Mouse (Mus musculus) liver, adult 2 months (tissue): ENCODE results near the gene Slamf9.

Source experiments
- CTCF ChIP-seq: fragments of 200-500 bp; IDR thresholded peaks from 2 replicates; pipeline ENCODE4 v1.5.1; 2011; ENCODE audit warnings: low read depth, low read length, control low read depth
- POLR2A ChIP-seq: fragments of 200-500 bp; IDR thresholded peaks from 2 replicates; pipeline ENCODE4 v1.6.1; 2011; ENCODE audit warnings: low read length, control low read depth; ENCODE audit not compliant: insufficient read depth; ENCODE audit errors: extremely low read depth

DNA sequence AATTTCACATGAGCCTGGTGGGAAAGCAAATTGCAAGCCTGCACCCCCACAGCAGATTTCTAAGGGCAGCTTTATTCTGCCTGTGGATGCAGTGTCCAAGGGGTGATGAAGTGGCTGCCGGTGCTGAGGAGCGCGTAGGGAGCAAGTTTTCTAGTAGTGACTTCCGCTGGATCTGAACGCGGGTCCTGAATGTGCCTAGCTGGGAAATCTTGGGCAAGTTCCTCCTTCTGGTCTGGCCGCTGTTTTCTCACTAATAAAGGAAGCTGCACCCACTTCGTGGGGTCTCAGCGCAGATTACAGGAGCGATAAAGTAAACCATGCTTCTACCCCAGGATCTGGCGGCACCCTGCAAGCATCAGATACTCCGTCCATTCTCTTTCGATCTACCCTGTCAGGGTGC, 6.0 kb downstream of the Slamf9 start:
- TF ChIP-seq CTCF, result no peak
- no peak for TF ChIP-seq POLR2A
